Mouse (Mus musculus): ENCODE data around the gene Rpl3. TPM values are rescaled to one million over a fixed set of nuclear protein-coding genes. Genes with fewer than 3 reads are reported as not detected.

Rpl3 gene
- total RNA-seq, 1 experiment from 2014 or later: 2,920 TPM

DNA sequence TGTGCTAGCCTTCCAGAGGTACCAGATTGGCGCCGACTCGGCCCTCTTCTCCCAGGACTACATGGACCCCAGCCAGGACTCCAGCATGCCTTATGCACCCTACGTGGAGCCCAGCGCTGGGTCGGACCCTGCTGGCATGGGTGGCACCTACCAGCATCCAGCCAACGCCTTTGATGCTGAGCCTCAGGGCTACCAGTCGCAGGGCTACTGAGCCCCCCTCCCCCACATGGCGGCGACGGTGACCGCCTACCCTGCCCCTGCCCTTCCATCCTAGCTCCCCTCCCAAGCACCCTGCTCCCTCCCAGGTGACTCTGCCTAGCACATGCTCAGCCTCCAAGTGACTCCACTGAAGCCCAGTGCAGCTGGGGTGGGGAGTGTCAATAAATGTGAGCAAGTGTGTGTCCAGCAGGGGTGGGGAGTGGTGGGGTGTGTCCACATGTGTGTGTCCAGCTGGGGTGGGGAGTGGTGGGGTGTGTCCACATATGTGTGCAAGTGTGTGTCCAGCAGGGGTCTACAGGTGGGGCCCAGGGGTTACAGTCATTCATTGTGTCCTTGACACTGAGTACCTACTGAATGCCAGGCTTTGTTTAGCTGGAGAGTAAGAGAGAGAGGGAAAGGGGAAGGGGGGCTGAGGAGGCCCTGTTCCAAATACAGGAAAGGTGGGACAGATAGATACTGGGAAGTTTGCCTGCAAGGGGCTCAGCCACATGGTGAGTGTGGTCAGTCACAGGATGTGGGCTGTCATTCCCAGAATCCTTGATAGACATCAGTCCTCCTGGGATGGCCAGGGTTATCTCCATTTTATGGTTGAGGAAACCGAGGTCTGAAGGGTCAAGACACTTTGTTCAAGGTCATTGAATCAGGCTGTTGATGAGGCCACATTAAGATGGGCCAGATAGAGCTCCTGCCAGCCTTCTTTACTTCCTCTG, 24.5 kb upstream of the Rpl3 start:
- ATAC-seq (replicated peaks; ENCODE audit: low read depth, poor library complexity, severe bottlenecking): peak; percentile 40

DNA sequence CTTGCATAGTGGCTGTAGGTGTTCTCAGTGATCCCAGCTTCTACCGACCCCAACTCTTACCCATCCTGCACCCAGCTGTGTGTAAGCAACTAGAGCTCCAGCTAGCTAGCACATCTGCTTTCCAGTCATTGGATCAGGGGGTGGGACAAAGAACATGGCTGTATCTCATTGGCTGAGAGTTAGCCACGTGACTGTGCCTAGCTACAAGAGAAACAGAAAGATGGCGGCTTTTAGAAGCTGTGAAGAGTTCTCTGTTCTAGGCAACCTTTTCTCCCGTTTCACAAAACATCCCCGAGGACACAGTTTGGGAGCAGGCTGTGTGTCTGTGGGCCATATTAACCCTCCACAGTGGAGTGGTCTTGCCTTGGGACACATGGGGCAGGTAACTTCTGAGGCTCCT, 23.6 kb upstream of the Rpl3 start:
- ATAC-seq (replicated peaks; ENCODE audit: low read depth, poor library complexity, severe bottlenecking): no peak

DNA sequence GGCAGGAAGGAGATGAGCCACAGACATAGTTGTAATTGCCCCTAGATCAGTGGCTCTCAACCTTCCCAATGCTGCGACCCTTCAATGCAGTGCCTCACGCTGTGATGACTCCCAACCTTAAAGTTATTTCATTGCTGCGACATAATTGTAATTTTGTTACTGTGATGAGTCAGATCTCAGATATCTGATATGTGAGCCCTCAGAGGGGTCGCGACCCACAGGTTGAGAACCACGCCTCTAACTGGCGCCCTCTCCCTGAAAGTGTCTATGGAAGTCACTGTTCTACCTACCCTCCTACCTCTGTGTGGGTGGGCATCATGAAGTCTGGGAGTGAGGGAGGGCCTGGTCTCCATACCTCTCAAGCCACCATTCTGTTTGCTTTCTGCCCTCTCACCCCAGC, 22.7 kb upstream of the Rpl3 start:
- no peak for ATAC-seq (replicated peaks; ENCODE audit: low read depth, poor library complexity, severe bottlenecking)

DNA sequence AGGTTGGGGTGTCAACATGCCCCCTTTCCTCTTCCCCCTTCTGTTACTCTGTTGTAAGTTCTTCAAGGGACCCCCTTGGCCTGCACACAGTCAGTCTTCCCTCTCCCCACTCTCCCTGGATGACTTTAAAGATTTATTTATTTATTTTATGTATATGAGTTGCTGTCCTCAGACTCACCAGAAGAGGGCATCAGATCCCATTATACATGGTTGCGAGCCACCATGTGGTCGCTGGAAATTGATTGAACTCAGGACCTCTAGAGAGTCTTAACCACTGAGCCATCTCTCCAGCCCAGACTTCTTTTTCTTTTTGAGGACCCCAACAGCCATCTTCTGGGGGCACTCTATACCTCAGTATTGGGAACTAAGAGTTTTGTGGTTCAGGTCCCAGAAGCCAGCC, 20.8 kb upstream of the Rpl3 start:
- no peak for ATAC-seq (replicated peaks; ENCODE audit: low read depth, poor library complexity, severe bottlenecking)

DNA sequence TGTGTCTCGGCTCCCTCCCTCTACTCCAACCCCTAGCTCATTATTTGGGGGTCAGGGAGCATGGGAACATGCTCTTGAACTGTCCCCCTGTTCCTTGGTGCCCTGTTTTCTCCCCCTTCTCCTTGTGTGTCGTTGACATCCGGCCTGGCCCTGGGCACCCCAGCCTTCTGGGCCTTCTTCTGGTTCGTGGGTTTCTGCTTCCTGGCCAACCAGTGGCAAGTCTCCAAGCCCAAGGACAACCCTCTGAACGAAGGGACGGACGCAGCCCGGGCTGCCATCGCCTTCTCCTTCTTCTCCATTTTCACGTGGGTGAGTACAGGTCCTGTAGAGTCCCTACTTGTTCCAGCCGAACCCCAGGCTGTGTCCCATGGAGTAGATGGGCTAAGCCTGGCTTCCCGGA, 19.8 kb upstream of the Rpl3 start:
- ATAC-seq (replicated peaks; ENCODE audit: low read depth, poor library complexity, severe bottlenecking): peak; percentile 63

DNA sequence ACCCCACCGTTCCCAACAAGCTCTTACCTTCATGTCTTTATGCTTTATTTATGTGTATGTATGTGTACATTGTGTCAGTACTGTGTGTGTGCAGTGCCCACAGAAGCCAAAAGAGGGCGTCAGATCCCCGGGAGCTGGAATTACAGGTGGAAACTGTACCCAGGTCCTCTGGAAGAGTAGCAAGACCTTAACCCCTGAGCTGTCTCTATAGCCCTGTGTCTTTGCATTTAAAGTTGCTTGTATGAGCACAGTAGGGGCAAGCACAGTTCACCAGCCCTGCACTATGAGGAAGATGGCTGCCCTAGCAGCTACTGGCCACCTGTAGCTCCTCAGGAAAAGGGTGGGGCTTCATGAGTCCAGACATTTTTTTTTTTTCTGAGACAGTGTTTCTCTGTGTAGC, 15.9 kb upstream of the Rpl3 start:
- ATAC-seq (replicated peaks; ENCODE audit: low read depth, poor library complexity, severe bottlenecking): no peak

DNA sequence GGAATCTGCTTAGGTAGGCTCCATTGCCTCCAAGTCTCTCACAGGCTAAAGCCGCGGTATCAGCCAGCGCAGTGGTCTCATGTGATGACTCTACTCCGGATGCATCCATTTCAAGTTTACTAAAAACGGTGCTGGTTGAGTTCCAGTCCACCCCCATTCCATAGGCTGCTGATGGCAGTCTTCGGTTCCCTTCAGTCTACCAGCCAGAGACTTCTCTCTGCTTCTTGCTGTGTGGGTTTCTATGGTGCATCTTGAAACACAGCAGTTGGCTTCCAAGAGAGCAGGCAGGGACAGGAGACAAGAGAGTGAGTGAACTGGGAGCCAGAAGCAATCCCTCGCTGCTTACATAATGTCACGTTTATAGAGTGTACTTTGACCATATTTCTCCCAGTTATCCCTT, 15.5 kb upstream of the Rpl3 start:
- no peak for ATAC-seq (replicated peaks; ENCODE audit: low read depth, poor library complexity, severe bottlenecking)

DNA sequence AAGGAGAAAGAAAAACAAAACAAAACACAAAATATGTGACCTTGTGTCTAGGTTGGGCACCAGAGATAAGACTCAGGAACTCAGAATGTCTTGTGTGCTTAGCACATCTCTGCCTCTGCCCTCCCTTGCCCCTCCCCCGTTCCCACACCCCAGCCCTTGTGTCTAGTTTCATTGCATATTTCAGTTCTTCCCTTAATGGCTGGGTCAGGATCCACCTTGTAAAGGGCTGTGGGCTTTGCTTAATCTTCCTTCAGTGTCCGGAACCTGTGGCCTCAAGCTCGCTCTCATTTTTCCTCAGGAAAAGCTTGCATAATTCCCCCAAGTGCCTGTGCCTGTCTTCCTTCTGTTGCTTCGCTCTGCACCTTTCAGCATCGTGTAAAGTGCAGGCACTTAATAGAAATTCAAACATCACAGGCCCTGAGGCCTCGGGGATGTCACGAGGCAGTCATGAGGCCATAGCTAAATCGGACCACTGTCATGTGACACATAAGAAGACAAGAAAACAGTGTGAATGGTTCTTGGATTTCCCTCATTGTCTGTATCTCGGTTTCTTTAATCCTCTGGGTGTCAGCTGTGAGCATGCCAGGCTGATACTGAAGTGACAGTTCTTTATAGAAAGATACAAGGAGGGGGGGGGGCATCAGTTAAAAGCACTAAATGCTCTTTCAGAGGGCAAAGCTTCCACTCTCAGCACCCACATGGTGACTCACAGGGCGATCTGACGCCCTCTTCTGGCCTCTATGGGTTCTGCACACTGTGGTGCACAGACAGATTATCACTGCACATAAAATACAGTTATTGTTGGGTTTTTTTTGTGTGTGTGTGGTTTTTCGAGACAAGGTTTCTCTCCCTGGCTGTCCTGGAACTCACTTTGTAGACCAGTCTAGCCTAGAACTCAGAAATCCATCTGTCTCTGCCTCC, 14.1 kb upstream of the Rpl3 start:
- peak; percentile 42 for ATAC-seq (replicated peaks; ENCODE audit: low read depth, poor library complexity, severe bottlenecking)

DNA sequence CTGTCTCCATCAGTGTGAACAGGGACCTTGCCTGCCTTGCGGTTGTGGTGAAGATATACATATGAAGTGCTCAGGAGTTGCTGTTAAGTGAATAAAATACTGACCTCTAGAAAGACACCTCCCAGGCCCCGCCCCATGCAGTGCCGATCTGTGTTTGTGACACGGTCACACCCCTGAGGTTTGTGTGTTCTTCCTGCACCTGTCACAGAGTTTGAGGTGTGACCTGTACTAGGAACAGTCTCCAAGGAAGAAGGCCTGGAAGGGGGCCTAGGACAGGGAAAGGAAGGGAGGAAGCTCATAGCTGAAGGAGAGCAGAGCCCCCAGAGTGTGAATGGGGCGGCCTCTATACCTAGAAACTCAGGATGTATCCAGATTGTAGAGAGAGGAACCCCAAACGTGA, 10.8 kb upstream of the Rpl3 start:
- no peak for ATAC-seq (replicated peaks; ENCODE audit: low read depth, poor library complexity, severe bottlenecking)

DNA sequence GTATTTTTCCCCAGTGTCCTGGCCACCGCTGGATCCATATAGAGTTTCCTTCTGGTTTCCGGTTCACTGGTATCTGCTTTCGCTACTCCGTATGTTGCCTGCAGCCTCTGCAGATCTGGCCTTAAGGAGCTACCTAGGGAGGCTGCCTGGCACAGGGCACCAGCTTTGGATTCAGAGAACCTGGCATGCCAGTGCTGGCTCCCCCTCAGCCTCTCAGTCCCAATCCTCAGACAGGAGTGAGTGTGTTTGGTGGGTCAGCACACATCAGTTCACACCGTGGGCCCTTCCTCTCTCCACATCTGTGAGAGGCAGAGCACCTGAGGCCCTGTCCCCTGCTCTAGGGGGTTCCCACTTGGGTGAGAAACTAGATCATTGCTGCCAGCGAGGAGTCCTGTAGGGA, 9.8 kb upstream of the Rpl3 start:
- no peak for ATAC-seq (replicated peaks; ENCODE audit: low read depth, poor library complexity, severe bottlenecking)

DNA sequence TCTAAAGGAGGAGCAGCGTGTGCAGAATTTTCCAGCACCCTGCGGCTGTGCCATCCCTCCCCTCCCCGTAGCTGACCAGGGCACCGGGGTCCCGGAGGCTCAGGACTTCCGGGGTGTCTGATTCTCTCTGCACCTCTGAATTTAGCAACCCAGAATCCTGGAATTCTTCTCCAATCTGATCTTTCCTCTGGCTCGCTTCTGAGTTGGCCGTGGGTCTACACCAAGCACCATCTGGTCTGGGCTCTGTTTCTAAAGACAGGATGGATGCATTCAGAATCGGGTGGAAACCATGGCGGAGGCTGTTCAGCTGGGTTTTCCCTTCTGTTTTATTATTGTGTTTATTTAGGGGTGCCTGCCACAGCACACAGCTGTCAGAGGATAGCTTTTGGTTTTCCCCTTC, 9.2 kb upstream of the Rpl3 start:
- ATAC-seq (replicated peaks; ENCODE audit: low read depth, poor library complexity, severe bottlenecking): no peak

DNA sequence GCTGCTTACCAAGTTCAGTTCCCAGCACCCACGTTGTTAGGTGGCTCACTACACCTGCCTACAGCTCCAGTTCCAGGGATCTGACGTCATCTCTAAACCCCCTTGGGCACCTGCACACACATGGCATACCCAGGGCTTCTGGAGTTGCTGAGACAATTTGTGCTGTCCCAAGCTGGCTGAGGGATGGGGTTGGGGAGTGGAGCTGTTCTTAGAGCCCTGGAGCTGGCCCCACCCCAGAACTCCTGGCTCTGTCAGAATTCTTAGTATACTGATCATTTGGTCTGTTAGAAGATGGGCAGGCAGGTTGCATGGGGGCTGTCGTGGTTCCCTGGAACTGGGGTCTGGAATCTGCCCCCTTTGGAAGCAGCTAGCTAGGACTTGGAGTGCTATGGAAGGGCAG, 8.5 kb upstream of the Rpl3 start:
- ATAC-seq (replicated peaks; ENCODE audit: low read depth, poor library complexity, severe bottlenecking): no peak

DNA sequence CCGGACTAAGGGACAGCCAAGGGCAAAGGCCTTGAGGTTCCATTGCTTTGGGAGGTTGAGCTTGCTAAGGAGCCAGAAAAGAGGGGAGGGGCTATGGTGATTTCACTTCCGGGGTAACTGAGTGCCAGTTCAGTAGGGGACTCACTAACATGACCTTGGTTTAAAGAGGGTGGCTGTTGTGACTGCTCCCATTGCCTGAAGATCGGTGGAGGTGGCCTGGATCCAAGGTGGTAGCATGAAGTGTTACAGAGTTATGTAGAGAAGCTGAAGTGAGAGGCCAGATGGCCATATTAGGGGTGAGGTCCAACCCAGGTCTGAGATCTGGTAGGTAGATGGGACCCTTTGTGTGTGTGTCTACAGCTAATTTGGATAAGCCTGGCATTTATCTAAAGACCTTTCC, 7.8 kb upstream of the Rpl3 start:
- ATAC-seq (replicated peaks; ENCODE audit: low read depth, poor library complexity, severe bottlenecking): no peak

DNA sequence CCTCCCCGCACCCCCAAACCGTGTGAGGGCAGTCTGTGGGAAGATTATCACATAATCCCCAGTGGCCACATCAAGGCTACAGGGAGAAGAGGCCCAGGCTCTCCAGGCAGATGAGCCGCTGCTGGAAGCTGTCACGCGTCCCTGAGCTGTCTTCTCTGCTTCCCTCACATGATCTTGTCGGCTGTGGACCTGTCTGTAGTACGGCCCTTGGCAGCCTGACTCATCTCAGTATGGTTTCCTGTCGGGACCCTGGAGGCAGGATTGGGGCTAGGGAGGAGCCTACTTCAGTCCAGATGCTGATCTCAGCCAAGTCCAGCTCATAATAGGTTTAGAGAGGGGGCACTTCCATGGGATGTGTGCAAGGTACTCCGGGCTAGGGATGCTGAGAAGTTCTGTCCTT, 7.1 kb upstream of the Rpl3 start:
- peak; percentile 16; the same call in 1 of the 2 replicates for ATAC-seq (replicated peaks; ENCODE audit: low read depth, poor library complexity, severe bottlenecking)

DNA sequence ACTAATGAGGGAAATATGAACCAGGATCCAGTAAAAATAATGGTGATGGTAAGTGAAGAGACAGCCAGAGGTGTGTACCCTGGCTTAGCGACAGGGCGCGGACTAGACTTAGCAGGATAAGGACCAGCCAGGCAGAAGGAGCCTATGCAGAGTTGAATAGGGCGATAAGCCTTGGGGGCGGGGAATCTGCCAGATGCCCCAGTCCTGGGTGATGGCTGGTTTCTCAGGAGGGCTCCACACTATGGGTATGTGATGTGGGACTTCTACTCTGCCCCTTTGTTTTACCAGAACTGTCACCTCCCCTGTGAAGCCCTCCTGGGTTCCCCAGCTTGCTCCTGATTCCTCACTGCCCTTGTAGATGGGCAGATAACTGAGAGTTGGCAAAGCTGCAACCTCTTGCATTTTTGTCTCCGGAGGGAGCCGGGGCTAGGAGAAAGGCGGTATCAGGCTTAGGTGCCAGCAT, 6.4 kb upstream of the Rpl3 start:
- ATAC-seq (replicated peaks; ENCODE audit: low read depth, poor library complexity, severe bottlenecking): 0 out of 2 replicates have a peak, but pooled peaks have one; percentile 10

DNA sequence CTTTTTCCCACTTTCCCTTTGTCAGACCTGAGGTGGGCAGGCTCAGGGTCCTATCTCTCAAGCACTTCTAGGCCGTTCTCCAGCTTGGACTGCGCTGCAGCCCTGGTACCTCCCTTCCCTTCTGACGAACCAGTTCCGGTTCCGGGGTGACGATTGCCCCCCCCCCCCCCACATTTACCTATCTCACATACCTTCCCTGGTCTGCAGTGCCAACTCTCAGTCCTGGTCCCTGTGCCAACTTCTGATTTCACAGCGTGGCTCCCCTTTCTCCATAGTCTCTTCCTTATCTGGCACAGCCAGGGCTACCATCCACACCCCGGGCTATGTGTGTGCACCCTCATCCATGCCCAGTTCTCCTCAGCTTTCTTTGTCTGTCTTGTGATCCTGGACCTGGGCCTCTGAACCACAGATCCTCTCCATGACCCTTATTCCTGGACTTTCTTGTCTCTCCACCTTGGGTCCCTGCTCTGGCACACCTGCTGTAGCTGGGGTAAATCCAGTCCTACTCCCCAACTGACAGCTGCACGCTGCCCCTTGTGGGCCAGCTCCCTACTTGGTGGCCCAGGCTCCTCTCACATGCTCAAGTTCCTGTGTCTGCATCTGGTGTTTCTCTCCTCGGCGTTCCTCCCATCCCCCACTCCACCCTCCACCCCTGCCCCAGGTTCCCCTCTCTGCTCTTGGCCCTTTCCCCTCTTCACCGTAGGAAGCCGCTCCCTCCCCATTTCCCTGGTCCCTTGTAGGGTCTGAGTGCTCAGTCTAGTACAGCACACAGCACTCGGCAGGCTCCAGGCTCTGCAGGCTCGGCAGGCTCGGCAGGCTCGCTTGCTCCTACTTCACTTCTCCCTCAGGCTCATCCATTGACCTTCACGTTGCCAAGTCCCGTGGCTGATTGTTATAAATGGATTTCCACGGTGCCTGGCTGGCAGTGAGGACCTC, 5.5 kb upstream of the Rpl3 start:
- ATAC-seq (replicated peaks; ENCODE audit: low read depth, poor library complexity, severe bottlenecking): peak; percentile 50

DNA sequence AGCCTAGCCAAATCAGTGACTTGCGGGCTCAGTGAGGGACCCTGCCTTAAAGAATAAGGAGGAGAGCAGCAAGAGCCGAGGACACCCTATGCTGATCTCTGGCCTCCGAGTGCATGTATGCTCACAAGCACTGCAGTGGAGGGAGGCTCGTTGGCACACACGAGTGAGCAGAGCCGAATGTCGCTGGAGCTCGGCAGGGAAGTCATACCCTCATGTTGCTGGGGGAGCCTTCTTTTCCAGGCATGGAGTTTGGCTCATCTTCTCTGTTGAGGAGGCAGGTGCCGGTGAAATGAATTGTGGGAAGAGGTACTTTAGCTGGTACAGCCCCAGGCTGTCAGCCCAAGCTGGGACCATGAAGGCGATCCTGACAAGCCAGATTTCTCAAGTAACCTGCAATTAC, 4.7 kb upstream of the Rpl3 start:
- ATAC-seq (replicated peaks; ENCODE audit: low read depth, poor library complexity, severe bottlenecking): no peak

DNA sequence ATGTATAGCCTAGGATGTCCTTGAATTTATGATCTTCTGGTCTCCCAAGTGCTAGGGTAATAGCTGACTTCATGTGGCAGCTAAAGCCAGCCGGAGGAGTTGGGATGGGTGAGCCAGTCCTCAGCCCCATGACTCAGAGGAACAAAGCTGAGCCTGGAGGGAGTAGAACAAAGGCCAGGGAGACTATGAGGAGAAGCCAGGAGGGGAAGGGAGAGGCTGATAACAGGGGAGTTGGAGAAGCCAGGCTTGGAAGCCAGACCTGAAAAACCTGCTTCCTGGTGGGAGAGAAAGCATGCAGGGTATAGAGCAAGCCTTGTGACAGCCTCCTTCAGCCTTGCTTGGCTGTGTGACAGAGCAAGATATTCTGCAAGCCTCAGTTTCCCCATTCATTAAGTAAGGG, 3.9 kb upstream of the Rpl3 start:
- no peak for ATAC-seq (replicated peaks; ENCODE audit: low read depth, poor library complexity, severe bottlenecking)

DNA sequence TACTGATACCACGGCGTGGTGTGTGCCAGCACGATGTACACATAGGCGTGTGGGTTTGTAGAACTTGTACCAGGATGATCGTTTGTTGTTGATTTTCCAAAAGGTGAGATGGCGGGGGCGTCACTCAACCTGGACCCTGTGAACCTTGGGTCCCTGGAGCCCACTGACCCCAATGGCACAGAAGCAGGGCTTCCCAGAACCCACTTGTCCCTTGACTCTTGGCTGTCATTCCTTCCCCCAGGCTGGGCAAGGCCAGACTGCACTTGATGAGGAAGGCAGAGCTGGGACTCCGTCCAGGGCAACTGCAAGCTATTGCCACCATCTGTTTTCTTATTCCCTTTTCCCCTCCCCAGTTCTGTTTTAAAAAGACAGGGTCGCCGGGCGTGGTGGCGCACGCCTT, 2.5 kb upstream of the Rpl3 start:
- ATAC-seq (replicated peaks; ENCODE audit: low read depth, poor library complexity, severe bottlenecking): no peak

DNA sequence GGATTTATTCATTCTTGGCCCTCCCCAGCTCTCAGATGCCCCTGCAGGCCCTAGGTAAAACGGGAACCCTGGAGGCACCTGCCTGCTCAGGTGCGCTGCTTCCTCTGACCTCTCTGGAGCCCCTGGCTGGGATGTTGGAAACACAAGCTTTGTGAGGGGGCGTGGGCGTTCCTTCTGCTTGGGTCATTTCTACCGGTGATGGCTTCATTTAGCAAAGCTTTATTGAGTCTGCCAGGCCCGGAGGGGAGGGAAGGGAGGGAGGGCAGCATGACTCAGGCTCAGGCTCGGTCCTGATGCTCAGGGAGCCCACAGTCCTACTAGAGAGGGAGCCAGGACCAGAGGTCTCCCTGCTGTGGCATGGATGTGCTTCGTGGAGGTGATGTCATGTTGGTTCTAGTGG, 931 bp upstream of the Rpl3 start:
- ATAC-seq (replicated peaks; ENCODE audit: low read depth, poor library complexity, severe bottlenecking): no peak

Data from common myeloid progenitor, adult 5-6 weeks (primary cell).